Mouse (Mus musculus): ENCODE results near the gene Ddah1. TPM values are rescaled to one million over a fixed set of nuclear protein-coding genes. Genes with fewer than 3 reads are reported as not detected.

Gene Ddah1
- polyA plus RNA-seq (2014; fragmentation: Nextera tagmentation; extraction: Ambion mirVana): 42.4 and 44.6 TPM in 2 replicates

DNA sequence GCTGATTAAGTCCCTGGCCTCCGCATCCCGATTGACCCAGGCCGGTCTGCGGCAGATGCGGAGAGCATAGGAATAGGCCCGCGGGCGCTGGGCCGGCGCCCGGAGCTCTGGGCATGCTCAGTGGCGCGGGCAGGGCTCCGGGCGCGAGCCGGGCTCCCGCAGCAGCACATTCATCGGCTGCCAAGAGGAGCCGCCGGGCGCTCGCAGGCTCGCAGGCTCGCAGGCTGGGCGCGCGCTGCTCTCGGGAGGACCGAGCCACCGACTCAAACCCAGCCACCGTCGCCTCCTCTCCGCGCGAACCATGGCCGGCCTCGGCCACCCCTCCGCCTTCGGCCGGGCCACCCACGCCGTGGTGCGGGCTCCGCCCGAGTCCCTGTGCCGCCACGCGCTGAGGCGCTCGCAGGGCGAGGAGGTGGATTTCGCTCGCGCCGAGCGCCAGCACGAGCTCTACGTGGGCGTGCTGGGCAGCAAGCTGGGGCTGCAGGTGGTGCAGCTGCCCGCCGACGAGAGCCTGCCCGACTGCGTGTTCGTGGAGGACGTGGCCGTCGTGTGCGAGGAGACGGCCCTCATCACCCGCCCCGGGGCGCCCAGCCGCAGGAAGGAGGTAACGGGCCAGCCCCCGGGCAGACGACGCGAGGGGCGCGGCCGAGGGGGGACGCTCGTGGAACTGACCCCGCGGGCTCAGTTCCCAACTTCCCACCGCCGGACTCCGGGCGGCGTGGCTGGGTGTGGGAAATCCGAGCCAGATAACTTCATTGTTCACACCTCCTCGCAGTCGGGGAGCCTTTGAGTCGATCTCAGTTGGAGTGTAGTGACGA, at the start of gene Ddah1:
Gene Ddah1 (plus strand): TSS at position 115 of the 818 bp plus-strand sequence.
- ATAC-seq (replicated peaks; ENCODE audit: insufficient number of reproducible peaks, low FRiP score, low TSS enrichment): peak; percentile 78
- peaks cover 11% of the 10 kb centered on the region for H3K4me1 ChIP-seq (ENCODE audit: control insufficient read depth, insufficient read depth, low read length)
- no peaks in the 10 kb centered on the region for H3K36me3 ChIP-seq (ENCODE audit: control insufficient read depth, insufficient read depth, low read length)
- H3K9ac ChIP-seq (ENCODE audit: low read depth, low read length): peak within 1 kb of the TSS; percentile 71
- H3K4me2 ChIP-seq: peak within 1 kb of the TSS; percentile 87
- under 1% methylated on average over 82 of the region's 97 CpGs for WGBS (ENCODE audit: insufficient replicate concordance)
- peak within 1 kb of the TSS; percentile 46; the same call in 1 of the 2 replicates for H3K27ac ChIP-seq (ENCODE audit: low read depth, low read length)
- H3K4me3 ChIP-seq (ENCODE audit: low read depth, low read length): peak within 1 kb of the TSS; percentile 53
- no peaks in the 10 kb centered on the region for H3K9me3 ChIP-seq (replicated peaks; ENCODE audit: control insufficient read depth, low read length)
- H3K27me3 ChIP-seq (ENCODE audit: control insufficient read depth, insufficient read depth, low read length): no peaks in the 10 kb centered on the region; the same call in 1 of the 2 replicates

DNA sequence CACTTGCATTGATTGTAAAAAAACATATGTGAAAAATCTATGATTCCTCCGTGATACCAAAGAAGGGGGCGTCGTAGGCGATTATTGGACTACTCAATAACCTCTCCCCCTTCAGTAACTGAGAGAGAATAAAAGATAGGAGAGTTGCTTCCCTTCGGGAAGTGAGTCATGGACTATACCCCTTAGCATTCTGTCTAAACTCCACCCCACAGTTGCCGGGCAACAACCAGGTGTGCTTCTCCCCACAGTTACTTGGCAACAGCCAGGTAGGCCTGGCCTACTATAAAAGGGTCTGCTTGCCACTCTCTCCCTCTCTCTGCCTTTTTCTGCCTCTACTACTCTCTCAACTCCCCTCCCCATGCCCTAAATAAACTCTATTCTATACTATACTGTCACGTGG, 42.6 kb upstream of the Ddah1 start:
- Histone ChIP-seq H3K36me3 (ENCODE audit: control insufficient read depth, insufficient read depth, low read length) (no peaks in the 10 kb centered on the region), H3K27me3 (ENCODE audit: control insufficient read depth, insufficient read depth, low read length) (no peaks in the 10 kb centered on the region), H3K4me2 (no peak overlapping the region), H3K27ac (ENCODE audit: low read depth, low read length) (no peak overlapping the region), H3K4me3 (ENCODE audit: low read depth, low read length) (no peak overlapping the region), H3K9me3 (replicated peaks; ENCODE audit: control insufficient read depth, low read length) (no peaks in the 10 kb centered on the region), H3K4me1 (ENCODE audit: control insufficient read depth, insufficient read depth, low read length) (no peaks in the 10 kb centered on the region), H3K9ac (ENCODE audit: low read depth, low read length) (no peak overlapping the region)
- ATAC-seq (replicated peaks; ENCODE audit: insufficient number of reproducible peaks, low FRiP score, low TSS enrichment): no peak
- 82% methylated on average over 7 of the region's 7 CpGs for WGBS (ENCODE audit: insufficient replicate concordance)

- no peak overlapping the region for H3K27ac ChIP-seq (ENCODE audit: low read depth, low read length)
- no peaks in the 10 kb centered on the region for H3K4me1 ChIP-seq (ENCODE audit: control insufficient read depth, insufficient read depth, low read length)
- H3K4me2 ChIP-seq: no peak overlapping the region
- no peaks in the 10 kb centered on the region for H3K27me3 ChIP-seq (ENCODE audit: control insufficient read depth, insufficient read depth, low read length)
- WGBS (ENCODE audit: insufficient replicate concordance): 77% methylated on average over 4 of the region's 4 CpGs
- H3K4me3 ChIP-seq (ENCODE audit: low read depth, low read length): no peak overlapping the region
- H3K36me3 ChIP-seq (ENCODE audit: control insufficient read depth, insufficient read depth, low read length): no peaks in the 10 kb centered on the region
- no peaks in the 10 kb centered on the region for H3K9me3 ChIP-seq (replicated peaks; ENCODE audit: control insufficient read depth, low read length)
- no peak overlapping the region for H3K9ac ChIP-seq (ENCODE audit: low read depth, low read length)
- no peak for ATAC-seq (replicated peaks; ENCODE audit: insufficient number of reproducible peaks, low FRiP score, low TSS enrichment)
These were observed 38.8 kb upstream of the Ddah1 start for GRCm38 (mm10) chr3:145719660-145720059.

DNA sequence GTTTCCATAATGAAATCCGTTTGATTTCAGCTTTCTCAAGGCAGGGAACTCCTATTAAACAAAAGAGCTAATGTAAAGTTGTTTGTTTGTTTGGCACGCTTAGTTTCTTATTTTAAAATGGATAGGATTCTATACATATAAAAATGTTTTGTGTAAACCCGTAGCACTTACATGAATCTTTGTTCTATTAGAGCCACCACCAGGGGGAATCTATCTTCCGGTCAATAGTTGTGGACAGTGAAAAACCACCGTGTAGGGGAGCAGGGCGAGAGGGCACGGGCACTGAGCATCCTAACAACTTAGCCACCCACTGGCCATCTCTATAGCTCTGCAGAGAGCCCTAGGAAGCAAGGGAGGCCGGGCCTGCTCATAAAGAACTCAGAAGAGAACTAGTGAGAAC, 33.4 kb upstream of the Ddah1 start:
- no peak for ATAC-seq (replicated peaks; ENCODE audit: insufficient number of reproducible peaks, low FRiP score, low TSS enrichment)
- peaks cover 9% of the 10 kb centered on the region for H3K4me1 ChIP-seq (ENCODE audit: control insufficient read depth, insufficient read depth, low read length)
- H3K4me3 ChIP-seq (ENCODE audit: low read depth, low read length): no peak overlapping the region
- H3K9ac ChIP-seq (ENCODE audit: low read depth, low read length): no peak overlapping the region
- H3K4me2 ChIP-seq: no peak overlapping the region
- no peaks in the 10 kb centered on the region for H3K36me3 ChIP-seq (ENCODE audit: control insufficient read depth, insufficient read depth, low read length)
- no peaks in the 10 kb centered on the region for H3K9me3 ChIP-seq (replicated peaks; ENCODE audit: control insufficient read depth, low read length)
- 79% methylated on average over 8 of the region's 8 CpGs for WGBS (ENCODE audit: insufficient replicate concordance)
- no peaks in the 10 kb centered on the region for H3K27me3 ChIP-seq (ENCODE audit: control insufficient read depth, insufficient read depth, low read length)
- H3K27ac ChIP-seq (ENCODE audit: low read depth, low read length): no peak overlapping the region

DNA sequence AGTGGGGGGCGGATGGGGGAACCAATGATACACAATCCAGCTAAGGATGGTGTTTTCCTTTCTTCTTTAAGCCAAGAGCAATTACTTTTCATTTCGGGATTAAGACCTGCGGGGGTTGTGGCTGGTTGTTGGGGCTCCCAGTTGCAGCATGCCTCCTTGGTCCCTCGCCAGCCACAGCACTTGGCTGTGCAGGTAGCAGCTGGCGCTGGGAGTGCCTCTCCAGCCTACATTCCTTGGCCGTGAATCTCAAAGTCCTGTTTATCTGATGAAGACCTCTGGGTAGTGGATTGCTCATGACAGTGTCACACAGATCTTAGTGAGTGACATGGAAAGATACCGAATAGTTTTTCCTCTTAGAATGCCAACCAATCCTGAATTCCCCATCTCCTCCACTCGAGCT, 30.1 kb upstream of the Ddah1 start:
- H3K4me2 ChIP-seq: no peak overlapping the region
- 61% methylated on average over 8 of the region's 8 CpGs for WGBS (ENCODE audit: insufficient replicate concordance)
- peaks cover 10% of the 10 kb centered on the region for H3K4me1 ChIP-seq (ENCODE audit: control insufficient read depth, insufficient read depth, low read length)
- no peak overlapping the region for H3K4me3 ChIP-seq (ENCODE audit: low read depth, low read length)
- no peaks in the 10 kb centered on the region for H3K9me3 ChIP-seq (replicated peaks; ENCODE audit: control insufficient read depth, low read length)
- H3K27me3 ChIP-seq (ENCODE audit: control insufficient read depth, insufficient read depth, low read length): no peaks in the 10 kb centered on the region
- H3K36me3 ChIP-seq (ENCODE audit: control insufficient read depth, insufficient read depth, low read length): no peaks in the 10 kb centered on the region
- no peak overlapping the region for H3K9ac ChIP-seq (ENCODE audit: low read depth, low read length)
- ATAC-seq (replicated peaks; ENCODE audit: insufficient number of reproducible peaks, low FRiP score, low TSS enrichment): no peak
- H3K27ac ChIP-seq (ENCODE audit: low read depth, low read length): no peak overlapping the region

DNA sequence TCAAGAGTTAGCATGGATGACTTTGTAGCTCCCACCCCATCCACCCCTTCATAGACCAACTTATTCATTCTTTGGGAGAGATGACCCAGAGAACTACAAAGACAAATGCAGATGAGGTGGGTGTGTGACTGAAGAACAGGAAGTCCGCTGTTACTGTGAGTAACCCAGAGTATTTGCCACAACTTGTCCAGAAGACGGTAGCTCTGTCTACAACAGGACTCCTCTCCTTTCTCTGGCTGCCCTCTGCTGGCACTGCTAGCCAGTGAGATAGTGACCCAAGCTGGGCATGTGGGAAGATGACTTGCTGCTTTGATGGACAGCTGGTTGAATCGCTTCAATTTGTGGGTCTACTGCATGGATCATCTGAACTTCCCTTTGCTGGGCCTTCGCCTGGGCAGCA, 28.9 kb upstream of the Ddah1 start:
- 0 out of 2 replicates have a peak, but pooled peaks have one; percentile 35 for ATAC-seq (replicated peaks; ENCODE audit: insufficient number of reproducible peaks, low FRiP score, low TSS enrichment)
- Histone ChIP-seq H3K4me1 (ENCODE audit: control insufficient read depth, insufficient read depth, low read length) (peaks cover 10% of the 10 kb centered on the region), H3K27me3 (ENCODE audit: control insufficient read depth, insufficient read depth, low read length) (no peaks in the 10 kb centered on the region), H3K27ac (ENCODE audit: low read depth, low read length) (peak overlapping the region; percentile 58), H3K36me3 (ENCODE audit: control insufficient read depth, insufficient read depth, low read length) (no peaks in the 10 kb centered on the region), H3K9ac (ENCODE audit: low read depth, low read length) (no peak overlapping the region), H3K4me2 (no peak overlapping the region), H3K9me3 (replicated peaks; ENCODE audit: control insufficient read depth, low read length) (no peaks in the 10 kb centered on the region), H3K4me3 (ENCODE audit: low read depth, low read length) (no peak overlapping the region)
- 47% methylated on average over 4 of the region's 4 CpGs for WGBS (ENCODE audit: insufficient replicate concordance)

DNA sequence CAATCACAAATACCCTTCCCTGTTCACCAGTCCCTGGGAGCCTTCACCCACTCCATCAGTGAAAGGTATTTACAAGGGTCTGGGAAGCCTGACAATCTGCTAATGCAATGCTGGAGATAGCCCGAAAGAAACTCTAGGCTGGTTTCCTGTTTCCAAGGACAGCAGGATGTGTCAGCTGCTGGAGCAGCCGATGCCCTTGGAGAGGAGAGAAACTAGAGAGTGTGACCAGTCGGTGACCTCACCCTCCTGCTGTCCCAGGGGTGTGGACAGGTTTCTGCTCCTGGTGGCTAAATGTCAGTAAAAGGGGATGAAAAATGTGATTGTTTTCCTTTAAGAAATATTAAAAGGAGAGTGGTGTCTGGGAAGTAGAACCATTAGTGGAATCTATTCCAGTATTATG, 28.4 kb upstream of the Ddah1 start:
- peak overlapping the region; percentile 2; the same call in 1 of the 2 replicates for H3K4me2 ChIP-seq
- H3K27ac ChIP-seq (ENCODE audit: low read depth, low read length): peak overlapping the region; percentile 58
- 4% methylated on average over 3 of the region's 3 CpGs for WGBS (ENCODE audit: insufficient replicate concordance)
- H3K9ac ChIP-seq (ENCODE audit: low read depth, low read length): no peak overlapping the region
- H3K4me3 ChIP-seq (ENCODE audit: low read depth, low read length): no peak overlapping the region
- H3K9me3 ChIP-seq (replicated peaks; ENCODE audit: control insufficient read depth, low read length): no peaks in the 10 kb centered on the region
- no peak for ATAC-seq (replicated peaks; ENCODE audit: insufficient number of reproducible peaks, low FRiP score, low TSS enrichment)
- H3K4me1 ChIP-seq (ENCODE audit: control insufficient read depth, insufficient read depth, low read length): peaks cover 10% of the 10 kb centered on the region
- H3K27me3 ChIP-seq (ENCODE audit: control insufficient read depth, insufficient read depth, low read length): no peaks in the 10 kb centered on the region
- no peaks in the 10 kb centered on the region for H3K36me3 ChIP-seq (ENCODE audit: control insufficient read depth, insufficient read depth, low read length)

- WGBS (ENCODE audit: insufficient replicate concordance): 69% methylated on average over 8 of the region's 8 CpGs
- no peaks in the 10 kb centered on the region for H3K9me3 ChIP-seq (replicated peaks; ENCODE audit: control insufficient read depth, low read length)
- H3K4me3 ChIP-seq (ENCODE audit: low read depth, low read length): no peak overlapping the region
- H3K27me3 ChIP-seq (ENCODE audit: control insufficient read depth, insufficient read depth, low read length): no peaks in the 10 kb centered on the region
- ATAC-seq (replicated peaks; ENCODE audit: insufficient number of reproducible peaks, low FRiP score, low TSS enrichment): no peak
- H3K9ac ChIP-seq (ENCODE audit: low read depth, low read length): no peak overlapping the region
- no peaks in the 10 kb centered on the region for H3K36me3 ChIP-seq (ENCODE audit: control insufficient read depth, insufficient read depth, low read length)
- no peak overlapping the region for H3K4me2 ChIP-seq
- peaks cover 6% of the 10 kb centered on the region for H3K4me1 ChIP-seq (ENCODE audit: control insufficient read depth, insufficient read depth, low read length)
- H3K27ac ChIP-seq (ENCODE audit: low read depth, low read length): no peak overlapping the region
These were observed 23.6 kb upstream of the Ddah1 start for GRCm38 (mm10) chr3:145734857-145735256.

DNA sequence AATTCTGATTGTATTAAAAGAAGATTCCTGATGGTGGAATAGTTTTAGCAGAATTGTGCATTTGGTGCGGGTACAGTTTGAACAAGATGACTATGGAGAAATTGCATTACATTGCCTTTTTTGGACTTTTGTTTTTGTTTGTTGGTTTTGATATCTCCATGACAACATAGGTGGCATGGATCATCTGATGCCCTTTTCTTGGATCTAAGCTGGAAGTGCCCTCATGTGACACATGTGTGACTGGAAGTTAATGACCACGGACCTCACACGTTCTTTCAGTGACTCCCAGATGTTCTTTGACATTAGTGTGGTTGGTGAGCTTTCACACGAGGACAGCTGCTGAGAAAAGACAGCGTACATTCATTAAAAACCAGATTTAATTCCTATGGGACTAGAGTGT, 21.9 kb upstream of the Ddah1 start:
- H3K9ac ChIP-seq (ENCODE audit: low read depth, low read length): no peak overlapping the region
- no peak overlapping the region for H3K4me2 ChIP-seq
- H3K27ac ChIP-seq (ENCODE audit: low read depth, low read length): no peak overlapping the region
- H3K9me3 ChIP-seq (replicated peaks; ENCODE audit: control insufficient read depth, low read length): no peaks in the 10 kb centered on the region
- peaks cover 7% of the 10 kb centered on the region for H3K4me1 ChIP-seq (ENCODE audit: control insufficient read depth, insufficient read depth, low read length)
- no peak for ATAC-seq (replicated peaks; ENCODE audit: insufficient number of reproducible peaks, low FRiP score, low TSS enrichment)
- WGBS (ENCODE audit: insufficient replicate concordance): 78% methylated on average over 5 of the region's 5 CpGs
- no peak overlapping the region for H3K4me3 ChIP-seq (ENCODE audit: low read depth, low read length)
- no peaks in the 10 kb centered on the region for H3K27me3 ChIP-seq (ENCODE audit: control insufficient read depth, insufficient read depth, low read length)
- no peaks in the 10 kb centered on the region for H3K36me3 ChIP-seq (ENCODE audit: control insufficient read depth, insufficient read depth, low read length)

Data from heart, embryonic 11.5 days (tissue).